Mouse (Mus musculus) hindbrain, embryonic 10.5 days (tissue): ENCODE measurements around the gene Nuak1. TPM values are rescaled to one million over a fixed set of nuclear protein-coding genes. Genes with fewer than 3 reads are reported as not detected.

Experiments
- DNase-seq: peaks from one replicate; pipeline ENCODE4 v3.0.0-alpha.2; 2017; ENCODE audit warnings: low spot score
- H3K27ac ChIP-seq: fragments of 300-500 bp; sonication (generic); 2 replicates; pipeline ENCODE4 v1.5.1; 2016; ENCODE audit warnings: mild to moderate bottlenecking, moderate library complexity
- H3K27me3 ChIP-seq: fragments of 300-500 bp; sonication (generic); 2 replicates; pipeline ENCODE4 v1.6.1; 2016; ENCODE audit warnings: mild to moderate bottlenecking; ENCODE audit not compliant: poor library complexity, insufficient read depth, severe bottlenecking
- H3K36me3 ChIP-seq: fragments of 300-500 bp; sonication (generic); 2 replicates; pipeline ENCODE4 v1.6.1; 2016; ENCODE audit warnings: mild to moderate bottlenecking, moderate library complexity
- H3K4me1 ChIP-seq: fragments of 300-500 bp; sonication (generic); replicated peaks from 2 replicates; pipeline ENCODE4 v1.6.1; 2016; ENCODE audit warnings: mild to moderate bottlenecking
- H3K4me3 ChIP-seq: fragments of 300-500 bp; sonication (generic); 2 replicates; pipeline ENCODE4 v1.5.1; 2016; ENCODE audit warnings: mild to moderate bottlenecking, moderate library complexity
- H3K9me3 ChIP-seq: fragments of 300-500 bp; sonication (generic); 2 replicates; pipeline ENCODE4 v1.6.1; 2016; ENCODE audit warnings: mild to moderate bottlenecking, moderate library complexity
- WGBS: fragments of 180-500 bp; shearing (Covaris S2); methylation state at CpG from one replicate; pipeline ENCODE4 v1.1.7; 2016; 5-methylcytosine and 5-hydroxymethylcytosine counted together
- polyA plus RNA-seq: library from polyadenylated mRNA; unstranded; fragments of >200 nt; fragmentation: Nextera tagmentation; extraction: Ambion mirVana; gene quantifications from 2 replicates; pipeline ENCODE4 v1.2.1, GENCODE M21; 2016

The Nuak1 gene
- polyA plus RNA-seq, 1 experiment from 2014 or later = 3.7 TPM

GRCm38 (mm10) chr10:84324018-84324417 is 116.4 kb downstream of the Nuak1 start:
- 62% methylated on average over 6 of the region's 6 CpGs for WGBS
- H3K4me3 ChIP-seq = no peak overlapping the region
- no peak overlapping the region for H3K27ac ChIP-seq
- H3K4me1 ChIP-seq = peaks cover 6% of the 10 kb centered on the region
- no peaks in the 10 kb centered on the region for H3K9me3 ChIP-seq
- DNase-seq = no peak
- H3K36me3 ChIP-seq = no peaks in the 10 kb centered on the region
- no peaks in the 10 kb centered on the region for H3K27me3 ChIP-seq

Other genes with a start within 250 kb of the Nuak1 start
- 72.6 and 77.2 TPM in 2 replicates for gene Ckap4, start 93.5 kb upstream of the Nuak1 start, polyA plus RNA-seq
- 3.3 and 6.6 TPM in 2 replicates for gene Tcp11l2, start 136.0 kb upstream of the Nuak1 start, polyA plus RNA-seq
- gene Polr3b, start 181.7 kb upstream of the Nuak1 start, polyA plus RNA-seq = 13.2 and 15.6 TPM in 2 replicates